31 mouse cellular contexts compared by ENCODE assay signal in genomic region chr9:115924094-115924493, GRCm38 (mm10). TPM values are rescaled to one million over a fixed set of nuclear protein-coding genes. Genes with fewer than 3 reads are reported as not detected.
DNase-seq lines count a peak whose midpoint lies in the region; ATAC-seq and TF ChIP-seq lines count a peak whose summit lies in the region.
"Had no signal": no experiment of that assay in that cellular context is flagged by ENCODE, and none has a peak within 500 bp of the region (broad histone marks: within the 10 kb centered on the region; RNA-seq: fewer than 3 reads in every experiment).

No protein-coding gene starts in this region.

- H3K9ac ChIP-seq in midbrain, postnatal 0 days (replicated peaks; ENCODE audit: low read length, poor library complexity, severe bottlenecking): no peak overlapping the region
- H3K9ac ChIP-seq in midbrain, embryonic 11.5 days (ENCODE audit: low read length): no peak overlapping the region
- H3K9ac ChIP-seq: forebrain, embryonic 12.5 days; heart, embryonic 15.5 days; hindbrain, embryonic 15.5 days; intestine, embryonic 15.5 days; limb, embryonic 15.5 days; liver, embryonic 14.5 days; neural tube, embryonic 15.5 days had no signal

- H3K4me3 ChIP-seq in heart, embryonic 10.5 days: no peak overlapping the region
- H3K4me3 ChIP-seq in layer of hippocampus, adult 2 months: no peak overlapping the region
- H3K4me3 ChIP-seq in midbrain, postnatal 0 days (ENCODE audit: low read depth, low read length): no peak overlapping the region
- H3K4me3 ChIP-seq in midbrain, embryonic 11.5 days (ENCODE audit: low read depth, low read length): no peak overlapping the region
- H3K4me3 ChIP-seq: erythroblast, embryonic 14.5 days; forebrain, embryonic 12.5 days; heart, embryonic 15.5 days; hindbrain, embryonic 15.5 days; intestine, embryonic 15.5 days; limb, embryonic 10.5 days; limb, embryonic 15.5 days; neural tube, embryonic 15.5 days had no signal

- no peak for ATAC-seq in midbrain, postnatal 0 days (ENCODE audit: low FRiP score)
- ATAC-seq in midbrain, embryonic 11.5 days (ENCODE audit: low FRiP score): no peak
- ATAC-seq: intestine, embryonic 15.5 days had no signal

- no peaks in the 10 kb centered on the region for H3K27me3 ChIP-seq in heart, embryonic 10.5 days (ENCODE audit: insufficient read depth, poor library complexity, severe bottlenecking)
- no peaks in the 10 kb centered on the region for H3K27me3 ChIP-seq in midbrain, postnatal 0 days (ENCODE audit: insufficient read depth, low read length)
- no peaks in the 10 kb centered on the region for H3K27me3 ChIP-seq in midbrain, embryonic 11.5 days (ENCODE audit: control insufficient read depth, insufficient read depth, low read length)
- H3K27me3 ChIP-seq: forebrain, embryonic 12.5 days; heart, embryonic 15.5 days; hindbrain, embryonic 15.5 days; intestine, embryonic 15.5 days; limb, embryonic 15.5 days; neural tube, embryonic 15.5 days had no signal

- no peak overlapping the region for H3K27ac ChIP-seq in heart, embryonic 10.5 days
- H3K27ac ChIP-seq in layer of hippocampus, adult 2 months: no peak overlapping the region
- no peak overlapping the region for H3K27ac ChIP-seq in midbrain, postnatal 0 days (ENCODE audit: low read depth, low read length)
- no peak overlapping the region for H3K27ac ChIP-seq in midbrain, embryonic 11.5 days (ENCODE audit: low read depth, low read length)
- H3K27ac ChIP-seq: forebrain, embryonic 12.5 days; heart, embryonic 15.5 days; hindbrain, embryonic 15.5 days; intestine, embryonic 15.5 days; limb, embryonic 10.5 days; limb, embryonic 15.5 days; liver, embryonic 14.5 days; macrophage; neural tube, embryonic 15.5 days had no signal

- DNase-seq in heart, embryonic 10.5 days (ENCODE audit: low spot score): peak; percentile 4
- no peak for DNase-seq in heart, postnatal 14 days
- DNase-seq in layer of hippocampus, adult 2 months (ENCODE audit: low spot score in 2 of 2): no peak
- DNase-seq in layer of hippocampus, postnatal 25 days (ENCODE audit: extremely low spot score in 1 of 2, low spot score in 1 of 2): no peak
- no peak for DNase-seq in midbrain, postnatal 0 days (ENCODE audit: low spot score)
- DNase-seq in midbrain, embryonic 11.5 days (ENCODE audit: low spot score, missing footprints): no peak
- no peak for DNase-seq in gastrocnemius, postnatal 36 days
- DNase-seq in MN1 (ENCODE audit: low spot score): no peak
- DNase-seq: adrenal gland, postnatal 14 days; cerebellum, adult 18-20 months; cerebellum, postnatal 10 days; gastrocnemius, postnatal 10 days; kidney, adult 9 months; kidney, postnatal 25 days; midbrain, embryonic 14.5 days; retina, postnatal 1 day; right cerebral cortex, postnatal 14 days; thymus, adult 18-20 months; thymus, postnatal 25 days had no signal

- no peaks in the 10 kb centered on the region for H3K9me3 ChIP-seq in heart, embryonic 10.5 days
- no peaks in the 10 kb centered on the region for H3K9me3 ChIP-seq in midbrain, postnatal 0 days (ENCODE audit: low read length)
- no peaks in the 10 kb centered on the region for H3K9me3 ChIP-seq in midbrain, embryonic 11.5 days (ENCODE audit: control insufficient read depth, low read length)
- H3K9me3 ChIP-seq: forebrain, embryonic 12.5 days; heart, embryonic 15.5 days; hindbrain, embryonic 15.5 days; intestine, embryonic 15.5 days; limb, embryonic 10.5 days; limb, embryonic 15.5 days; neural tube, embryonic 15.5 days had no signal

- H3K4me2 ChIP-seq in midbrain, postnatal 0 days (ENCODE audit: low read depth, low read length, poor library complexity, severe bottlenecking): no peak overlapping the region
- H3K4me2 ChIP-seq in midbrain, embryonic 11.5 days: no peak overlapping the region
- H3K4me2 ChIP-seq: forebrain, embryonic 12.5 days; heart, embryonic 15.5 days; hindbrain, embryonic 15.5 days; intestine, embryonic 15.5 days; limb, embryonic 15.5 days; neural tube, embryonic 15.5 days had no signal

- no peaks in the 10 kb centered on the region for H3K36me3 ChIP-seq in heart, embryonic 10.5 days
- H3K36me3 ChIP-seq in midbrain, postnatal 0 days (ENCODE audit: insufficient read depth, low read length): no peaks in the 10 kb centered on the region
- H3K36me3 ChIP-seq in midbrain, embryonic 11.5 days (ENCODE audit: control insufficient read depth, insufficient read depth, low read length): no peaks in the 10 kb centered on the region
- H3K36me3 ChIP-seq: forebrain, embryonic 12.5 days; heart, embryonic 15.5 days; hindbrain, embryonic 15.5 days; intestine, embryonic 15.5 days; limb, embryonic 10.5 days; limb, embryonic 15.5 days; neural tube, embryonic 15.5 days had no signal

- H3K4me1 ChIP-seq in heart, embryonic 10.5 days: no peaks in the 10 kb centered on the region
- no peaks in the 10 kb centered on the region for H3K4me1 ChIP-seq in midbrain, postnatal 0 days (ENCODE audit: insufficient read depth, low read length)
- H3K4me1 ChIP-seq in midbrain, embryonic 11.5 days (ENCODE audit: control insufficient read depth, insufficient read depth, low read length): no peaks in the 10 kb centered on the region
- H3K4me1 ChIP-seq: forebrain, embryonic 12.5 days; heart, embryonic 15.5 days; hindbrain, embryonic 15.5 days; intestine, embryonic 15.5 days; limb, embryonic 15.5 days; neural tube, embryonic 15.5 days had no signal

- WGBS in heart, embryonic 10.5 days: 93% methylated on average over 1 of the region's 1 CpGs
- WGBS in midbrain, postnatal 0 days: 100% methylated on average over 1 of the region's 1 CpGs
- 90% methylated on average over 1 of the region's 1 CpGs for WGBS in midbrain, embryonic 11.5 days

- intact Hi-C loops in heart, postnatal 14 days (cut with DNase I): no loop called here
- intact Hi-C loops in gastrocnemius, postnatal 36 days (cut with DNase I): no loop called here

- TF ChIP-seq CTCF in layer of hippocampus, adult 2 months (conservative IDR thresholded peaks at IDR 0.05): peak; percentile 54
- peak; percentile 37 for TF ChIP-seq CTCF in midbrain, postnatal 0 days (IDR thresholded peaks at IDR 0.05)

RNA-seq across cellular contexts. Expression of gene Gadl1, which starts 14.8 kb away (rescaled TPM):
- polyA plus RNA-seq in heart, embryonic 10.5 days (2016; fragmentation: Nextera tagmentation; extraction: Ambion mirVana): 0.35 and 0.36 TPM in 2 replicates
- total RNA-seq in heart, postnatal 14 days (2021): under 1 TPM in 1 of 2 experiments, not detected in 1; 0.10 TPM
- total RNA-seq in layer of hippocampus, adult 2 months (2021): under 1 TPM; 0.36 to 0.49 TPM
- under 1 TPM; 0.28 to 0.32 TPM for total RNA-seq in layer of hippocampus, postnatal 25 days (2021)
- total RNA-seq in midbrain, postnatal 0 days (2014; rRNA removed): 0.14 and 0.44 TPM in 2 replicates
- 0.21 and 0.31 TPM in 2 replicates for polyA plus RNA-seq in midbrain, postnatal 0 days (2015; fragmentation: Nextera tagmentation; extraction: Ambion mirVana)
- polyA plus RNA-seq in midbrain, embryonic 11.5 days (2014; fragmentation: Nextera tagmentation; extraction: Ambion mirVana): 0.26 and 0.31 TPM in 2 replicates
- total RNA-seq in gastrocnemius, postnatal 36 days (2021): 10 to 100 TPM in 1 of 2 experiments, 1 to 10 TPM in 1; 5.8 to 20.0 TPM
- total RNA-seq: ES-E14; megakaryocyte-erythroid progenitor cell, adult 5-6 weeks had no signal
- polyA plus RNA-seq: erythroblast, embryonic 14.5 days; macrophage had no signal
